Mouse (Mus musculus): Measurements from ENCODE around the gene Mgat4a.

- no peak for TF ChIP-seq POLR2A (IDR thresholded peaks at IDR 0.05; ENCODE audit: control insufficient read depth, extremely low read depth, insufficient read depth, low read length, poor library complexity)
- no peak for TF ChIP-seq CTCF (IDR thresholded peaks at IDR 0.05; ENCODE audit: borderline replicate concordance, control insufficient read depth, extremely low read depth, insufficient read depth, low read length, poor library complexity)
These were observed 44.1 kb downstream of the Mgat4a start for GRCm38 (mm10) chr1:37496591-37497280.

All from thymus, adult 2 months (tissue).